Mouse (Mus musculus) CH12F3 (cell line): ENCODE data around the gene Map1b.

Source experiments
- in situ Hi-C: fragments of 300-500 bp; cut with MboI; formaldehyde crosslinking; loops from 2 replicates; pipeline ENCODE4 v1.14.3; 2020; ENCODE audit warnings: low sequenced_read_pairs

The Map1b gene

GRCm38 (mm10) chr13:99373684-99374083 lies 142.7 kb downstream of the Map1b start:
- in situ Hi-C loops, result loop anchor here (10.0 kb wide), 1 partner anchor 471 kb away; no protein-coding TSS in a partner anchor
